Mouse (Mus musculus): ENCODE measurements around the gene Gm13277. TPM values are rescaled to one million over a fixed set of nuclear protein-coding genes. Genes with fewer than 3 reads are reported as not detected.
A peak's percentile ranks its signal among the peaks of the same experiment; 100 is the strongest.
"Not testable (repeated sequence)": the region's sequence is repeated elsewhere in the genome, so short reads cannot be mapped to it uniquely, and the experiment has no call there.

Gene Gm13277
- not detected in 2 replicates for polyA plus RNA-seq (2015; fragmentation: Nextera tagmentation; extraction: Ambion mirVana)

- H3K27me3 ChIP-seq; ATAC-seq (ENCODE audit: low read depth); H3K9me3 ChIP-seq (replicated peaks); H3K36me3 ChIP-seq; H3K27ac ChIP-seq; H3K9ac ChIP-seq; H3K4me1 ChIP-seq (replicated peaks); DNase-seq; H3K4me2 ChIP-seq; H3K4me3 ChIP-seq (replicated peaks): not testable (repeated sequence)
- WGBS (ENCODE audit: insufficient replicate concordance), result 0% methylated on average over 4 of the region's 28 CpGs
These were observed at the start of gene Gm13277 for GRCm38 (mm10) chr4:88788402-88788801. Gm13277 (plus strand) TSS chr4:88788632.

GRCm38 (mm10) chr4:88739036-88739435 is 49.4 kb upstream of the Gm13277 start:
- Histone ChIP-seq H3K9me3 (replicated peaks) (no peaks in the 10 kb centered on the region), H3K4me2 (no peak overlapping the region), H3K9ac (no peak overlapping the region), H3K27ac (no peak overlapping the region), H3K36me3 (no peaks in the 10 kb centered on the region), H3K4me3 (replicated peaks) (no peak overlapping the region), H3K27me3 (0 out of 2 replicates have a peak, but pooled peaks cover 3% of the 10 kb centered on the region), H3K4me1 (replicated peaks) (no peaks in the 10 kb centered on the region)
- DNase-seq, result no peak
- 61% methylated on average over 6 of the region's 6 CpGs for WGBS (ENCODE audit: insufficient replicate concordance)
- no peak for ATAC-seq (ENCODE audit: low read depth)

- Histone ChIP-seq H3K4me2 (no peak overlapping the region), H3K4me1 (replicated peaks) (no peaks in the 10 kb centered on the region), H3K9ac (no peak overlapping the region), H3K36me3 (no peaks in the 10 kb centered on the region), H3K27me3 (no peaks in the 10 kb centered on the region), H3K4me3 (replicated peaks) (no peak overlapping the region), H3K9me3 (replicated peaks) (no peaks in the 10 kb centered on the region), H3K27ac (no peak overlapping the region)
- WGBS (ENCODE audit: insufficient replicate concordance), result 38% methylated on average over 4 of the region's 4 CpGs
- DNase-seq (no peak), ATAC-seq (ENCODE audit: low read depth) (no peak)
These were observed 47.0 kb upstream of the Gm13277 start for GRCm38 (mm10) chr4:88741426-88741825.

GRCm38 (mm10) chr4:88742771-88743371 is 45.6 kb upstream of the Gm13277 start:
- Histone ChIP-seq H3K27me3 (no peaks in the 10 kb centered on the region), H3K4me2 (no peak overlapping the region), H3K4me3 (replicated peaks) (no peak overlapping the region), H3K9me3 (replicated peaks) (no peaks in the 10 kb centered on the region), H3K9ac (no peak overlapping the region), H3K27ac (no peak overlapping the region), H3K4me1 (replicated peaks) (no peaks in the 10 kb centered on the region), H3K36me3 (no peaks in the 10 kb centered on the region)
- no peak for ATAC-seq (ENCODE audit: low read depth)
- DNase-seq, result no peak
- 57% methylated on average over 7 of the region's 7 CpGs for WGBS (ENCODE audit: insufficient replicate concordance)

GRCm38 (mm10) chr4:88744207-88744606 is 44.2 kb upstream of the Gm13277 start:
- no peak for DNase-seq
- Histone ChIP-seq H3K4me3 (replicated peaks) (no peak overlapping the region), H3K4me1 (replicated peaks) (no peaks in the 10 kb centered on the region), H3K36me3 (no peaks in the 10 kb centered on the region), H3K9me3 (replicated peaks) (no peaks in the 10 kb centered on the region), H3K9ac (no peak overlapping the region), H3K27ac (no peak overlapping the region), H3K4me2 (no peak overlapping the region), H3K27me3 (0 out of 2 replicates have a peak, but pooled peaks cover 3% of the 10 kb centered on the region)
- WGBS (ENCODE audit: insufficient replicate concordance), result 47% methylated on average over 3 of the region's 3 CpGs
- no peak for ATAC-seq (ENCODE audit: low read depth)

GRCm38 (mm10) chr4:88749926-88750325 is 38.5 kb upstream of the Gm13277 start:
- 0 out of 2 replicates have a peak, but pooled peaks cover 3% of the 10 kb centered on the region for H3K27me3 ChIP-seq
- no peaks in the 10 kb centered on the region for H3K9me3 ChIP-seq (replicated peaks)
- DNase-seq, result no peak
- H3K4me1 ChIP-seq (replicated peaks), result no peaks in the 10 kb centered on the region
- no peak overlapping the region for H3K4me3 ChIP-seq (replicated peaks)
- no peak overlapping the region for H3K9ac ChIP-seq
- no peaks in the 10 kb centered on the region for H3K36me3 ChIP-seq
- no peak for ATAC-seq (ENCODE audit: low read depth)
- no peak overlapping the region for H3K27ac ChIP-seq
- no peak overlapping the region for H3K4me2 ChIP-seq
- 53% methylated on average over 6 of the region's 6 CpGs for WGBS (ENCODE audit: insufficient replicate concordance)

GRCm38 (mm10) chr4:88754818-88755340 is 33.6 kb upstream of the Gm13277 start, which contains the start of gene Gm13271:
Gm13271 (plus strand) TSS chr4:88754868.
- H3K36me3 ChIP-seq; ATAC-seq (ENCODE audit: low read depth); H3K9ac ChIP-seq; DNase-seq; H3K27me3 ChIP-seq; H3K9me3 ChIP-seq (replicated peaks); H3K27ac ChIP-seq; H3K4me1 ChIP-seq (replicated peaks); H3K4me3 ChIP-seq (replicated peaks); H3K4me2 ChIP-seq: not testable (repeated sequence)
- WGBS (ENCODE audit: insufficient replicate concordance), result 68% methylated on average over 15 of the region's 15 CpGs

- H3K27me3 ChIP-seq; ATAC-seq (ENCODE audit: low read depth); H3K36me3 ChIP-seq; H3K9me3 ChIP-seq (replicated peaks); DNase-seq; H3K4me1 ChIP-seq (replicated peaks): not testable (repeated sequence)
- H3K27ac ChIP-seq, result peak overlapping the region; percentile 84
- peak overlapping the region; percentile 65 for H3K4me3 ChIP-seq (replicated peaks)
- peak overlapping the region; percentile 73 for H3K4me2 ChIP-seq
- 9% methylated on average over 29 of the region's 31 CpGs for WGBS (ENCODE audit: insufficient replicate concordance)
- peak overlapping the region; percentile 68 for H3K9ac ChIP-seq
These were observed 31.6 kb upstream of the Gm13277 start for GRCm38 (mm10) chr4:88756581-88757513.

GRCm38 (mm10) chr4:88757628-88758031 is 30.8 kb upstream of the Gm13277 start:
- H3K27me3 ChIP-seq; H3K9me3 ChIP-seq (replicated peaks); H3K36me3 ChIP-seq; H3K4me1 ChIP-seq (replicated peaks); DNase-seq: not testable (repeated sequence)
- ATAC-seq (ENCODE audit: low read depth), result peak; percentile 100
- under 1% methylated on average over 21 of the region's 21 CpGs for WGBS (ENCODE audit: insufficient replicate concordance)
- peak overlapping the region; percentile 73 for H3K4me2 ChIP-seq
- H3K9ac ChIP-seq, result peak overlapping the region; percentile 68
- peak overlapping the region; percentile 84 for H3K27ac ChIP-seq
- peak overlapping the region; percentile 65 for H3K4me3 ChIP-seq (replicated peaks)

- H3K27ac ChIP-seq; H3K27me3 ChIP-seq; ATAC-seq (ENCODE audit: low read depth); H3K9me3 ChIP-seq (replicated peaks); H3K4me1 ChIP-seq (replicated peaks); H3K9ac ChIP-seq; H3K4me3 ChIP-seq (replicated peaks); H3K36me3 ChIP-seq; DNase-seq; H3K4me2 ChIP-seq: not testable (repeated sequence)
- 74% methylated on average over 9 of the region's 9 CpGs for WGBS (ENCODE audit: insufficient replicate concordance)
These were observed 29.7 kb upstream of the Gm13277 start for GRCm38 (mm10) chr4:88758751-88759150.

- H3K9me3 ChIP-seq (replicated peaks); H3K4me1 ChIP-seq (replicated peaks); H3K36me3 ChIP-seq; ATAC-seq (ENCODE audit: low read depth); H3K27me3 ChIP-seq: not testable (repeated sequence)
- Histone ChIP-seq H3K9ac (0 out of 2 replicates have a peak within 1 kb of the TSS, but pooled peaks have one; percentile 17), H3K27ac (peak within 1 kb of the TSS; percentile 23; the same call in 1 of the 2 replicates), H3K4me2 (peak within 1 kb of the TSS; percentile 59), H3K4me3 (replicated peaks) (peak within 1 kb of the TSS; percentile 43)
- DNase-seq, result peak; percentile 10
- WGBS (ENCODE audit: insufficient replicate concordance), result 13% methylated on average over 11 of the region's 14 CpGs
These were observed 28.7 kb upstream of the Gm13277 start, which contains the start of gene Gm13283 for GRCm38 (mm10) chr4:88759610-88760268. Gm13283 (plus strand) TSS chr4:88760119.
